Mouse (Mus musculus) induced T-regulatory cell, adult 2 months (primary cell): ENCODE measurements around the gene Dnajc15.
A peak's percentile ranks its signal among the peaks of the same experiment; 100 is the strongest.

Experiments used
- DNase-seq: peaks from one replicate; pipeline ENCODE4 v3.0.0-alpha.2; 2012; ENCODE audit warnings: low read depth

Dnajc15 gene

GRCm38 (mm10) chr14:77794285-77794949 lies 80.5 kb downstream of the Dnajc15 start:
- no peak for DNase-seq

GRCm38 (mm10) chr14:77792998-77793397 lies 81.9 kb downstream of the Dnajc15 start:
- no peak for DNase-seq

- DNase-seq, result peak; percentile 75
Observed at GRCm38 (mm10) chr14:77783217-77783616, 91.7 kb downstream of the Dnajc15 start.

- DNase-seq, result no peak
Observed at GRCm38 (mm10) chr14:77777365-77777764, 97.6 kb downstream of the Dnajc15 start.

GRCm38 (mm10) chr14:77776005-77776531 lies 98.9 kb downstream of the Dnajc15 start:
- DNase-seq, result no peak

- DNase-seq, result no peak
Observed at GRCm38 (mm10) chr14:77773331-77773730, 101.6 kb downstream of the Dnajc15 start.

- DNase-seq, result no peak
Observed at GRCm38 (mm10) chr14:77771626-77772025, 103.3 kb downstream of the Dnajc15 start.
